Mouse (Mus musculus): ENCODE data around the gene Nphs1. TPM values are rescaled to one million over a fixed set of nuclear protein-coding genes. Genes with fewer than 3 reads are reported as not detected.

Nphs1 gene
- total and polyA plus RNA-seq, 3 experiments, result 1.0 to 2.4 TPM; not detected in 1

DNA sequence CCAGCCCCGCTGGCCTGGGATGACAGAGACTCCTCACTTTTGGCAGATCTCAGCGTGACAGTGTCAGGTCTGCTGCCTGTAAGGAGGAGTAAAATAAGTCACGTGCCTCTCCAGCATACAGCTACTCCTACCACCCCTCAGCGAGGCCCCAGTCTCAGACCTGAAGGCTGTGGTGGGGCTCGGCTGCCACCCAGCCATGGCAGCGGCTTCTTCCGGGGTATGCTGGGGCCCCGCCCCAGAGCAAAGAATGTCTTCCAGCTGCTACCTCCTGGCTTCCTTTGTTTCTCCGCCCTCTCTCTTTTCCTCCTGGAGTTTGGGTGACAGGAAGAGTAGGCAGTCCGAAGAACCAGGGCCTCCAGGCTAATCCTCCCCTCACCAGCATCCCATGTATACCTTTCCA, 67.8 kb downstream of the Nphs1 start:
- Histone ChIP-seq H3K4me2 (ENCODE audit: insufficient read depth, low read depth, poor library complexity, severe bottlenecking) (no peak overlapping the region), H3K9ac (ENCODE audit: insufficient read depth, low read depth) (no peak overlapping the region), H3K27me3 (replicated peaks) (no peaks in the 10 kb centered on the region), H3K79me2 (replicated peaks; ENCODE audit: control insufficient read depth, extremely low read depth, insufficient read depth, poor library complexity, severe bottlenecking) (no peaks in the 10 kb centered on the region), H3K4me1 (ENCODE audit: control insufficient read depth in 1 of 2, insufficient read depth in 2 of 2) (peaks cover 10 to 16% of the 10 kb centered on the region in 2 experiments), H3K4me3 (replicated peaks in 1 of 3; ENCODE audit: low read depth in 2 of 3, low read length in 2 of 3, poor library complexity in 1 of 3) (no peak overlapping the region), H3K36me3 (replicated peaks in 1 of 2; ENCODE audit: control insufficient read depth in 1 of 2, insufficient read depth in 1 of 2, low read length in 1 of 2) (peaks cover 31 to 83% of the 10 kb centered on the region in 2 experiments), H3K9me3 (replicated peaks; ENCODE audit: low read length) (no peaks in the 10 kb centered on the region), H3K27ac (ENCODE audit: insufficient read depth, low read depth) (no peak overlapping the region)
- in situ Hi-C loops (cut with MboI; ENCODE audit: low pct_ligation_motif_present, low pct_unique_long_range_greater_than_20kb, low sequenced_read_pairs) (no loop called here), dilution Hi-C loops (cut with MboI; ENCODE audit: extremely low pct_ligation_motif_present, extremely low pct_unique_long_range_greater_than_20kb, low sequenced_read_pairs) (no loop called here)
- no peak for DNase-seq (ENCODE audit: extremely low read depth)
- TF ChIP-seq JUN (IDR thresholded peaks at IDR 0.05; ENCODE audit: insufficient read depth, low read depth, low read length) (no peak), POLR2AphosphoS2 (IDR thresholded peaks at IDR 0.05; ENCODE audit: low read depth, low read length) (no peak), GABPA (IDR thresholded peaks at IDR 0.05; ENCODE audit: insufficient replicate concordance, low read depth, low read length) (no peak)

- in situ Hi-C loops (cut with MboI; ENCODE audit: low pct_ligation_motif_present, low pct_unique_long_range_greater_than_20kb, low sequenced_read_pairs), result no loop called here
- TF ChIP-seq POLR2AphosphoS2 (IDR thresholded peaks at IDR 0.05; ENCODE audit: low read depth, low read length) (no peak), UBTF (IDR thresholded peaks at IDR 0.05; ENCODE audit: low read depth, low read length) (no peak), TCF12 (IDR thresholded peaks at IDR 0.05; ENCODE audit: low read depth, low read length) (no peak)
- no peak for DNase-seq (ENCODE audit: extremely low read depth)
- dilution Hi-C loops (cut with MboI; ENCODE audit: extremely low pct_ligation_motif_present, extremely low pct_unique_long_range_greater_than_20kb, low sequenced_read_pairs), result no loop called here
- no peaks in the 10 kb centered on the region for H3K27me3 ChIP-seq (replicated peaks)
- H3K9ac ChIP-seq (ENCODE audit: insufficient read depth, low read depth), result no peak overlapping the region
- no peak overlapping the region for H3K4me3 ChIP-seq (replicated peaks in 1 of 3; ENCODE audit: low read depth in 2 of 3, low read length in 2 of 3, poor library complexity in 1 of 3)
- H3K4me1 ChIP-seq (ENCODE audit: control insufficient read depth in 1 of 2, insufficient read depth in 2 of 2), result peaks cover 10 to 16% of the 10 kb centered on the region in 2 experiments
- no peaks in the 10 kb centered on the region for H3K9me3 ChIP-seq (replicated peaks; ENCODE audit: low read length)
- peaks cover 31 to 86% of the 10 kb centered on the region in 2 experiments for H3K36me3 ChIP-seq (replicated peaks in 1 of 2; ENCODE audit: control insufficient read depth in 1 of 2, insufficient read depth in 1 of 2, low read length in 1 of 2)
- H3K4me2 ChIP-seq (ENCODE audit: insufficient read depth, low read depth, poor library complexity, severe bottlenecking), result no peak overlapping the region
- no peak overlapping the region for H3K27ac ChIP-seq (ENCODE audit: insufficient read depth, low read depth)
- no peaks in the 10 kb centered on the region for H3K79me2 ChIP-seq (replicated peaks; ENCODE audit: control insufficient read depth, extremely low read depth, insufficient read depth, poor library complexity, severe bottlenecking)
These were observed 68.3 kb downstream of the Nphs1 start for GRCm38 (mm10) chr7:30526399-30526798.

DNA sequence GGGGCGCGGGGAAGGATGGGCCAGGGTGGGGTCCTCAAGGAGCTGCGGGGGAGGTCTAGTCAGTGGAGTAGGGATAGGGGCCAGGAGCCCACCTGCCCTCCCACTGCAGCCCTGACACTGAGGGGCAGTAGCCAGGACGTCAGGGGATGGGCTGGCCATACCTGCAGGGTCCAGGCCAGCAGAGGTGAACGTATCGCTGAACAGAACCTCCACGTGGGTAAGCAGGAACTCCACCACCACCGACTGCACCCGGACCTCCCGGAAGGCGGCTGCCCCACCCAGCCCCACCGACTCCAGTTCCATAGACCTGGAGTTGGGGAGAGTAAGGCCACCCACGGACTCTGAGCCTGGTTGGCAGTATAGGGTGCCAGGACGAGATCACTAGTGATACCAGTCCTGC, 68.9 kb downstream of the Nphs1 start:
- H3K4me3 ChIP-seq (replicated peaks in 1 of 3; ENCODE audit: low read depth in 2 of 3, low read length in 2 of 3, poor library complexity in 1 of 3), result no peak overlapping the region
- dilution Hi-C loops (cut with MboI; ENCODE audit: extremely low pct_ligation_motif_present, extremely low pct_unique_long_range_greater_than_20kb, low sequenced_read_pairs) (no loop called here), in situ Hi-C loops (cut with MboI; ENCODE audit: low pct_ligation_motif_present, low pct_unique_long_range_greater_than_20kb, low sequenced_read_pairs) (no loop called here)

More for the DNA sequence above, 68.9 kb downstream of the Nphs1 start:
- no peaks in the 10 kb centered on the region for H3K27me3 ChIP-seq (replicated peaks)
- H3K9me3 ChIP-seq (replicated peaks; ENCODE audit: low read length), result no peaks in the 10 kb centered on the region
- no peak for DNase-seq (ENCODE audit: extremely low read depth)
- TF ChIP-seq UBTF (IDR thresholded peaks at IDR 0.05; ENCODE audit: low read depth, low read length) (no peak), POLR2AphosphoS2 (IDR thresholded peaks at IDR 0.05; ENCODE audit: low read depth, low read length) (no peak), RAD21 (IDR thresholded peaks at IDR 0.05; ENCODE audit: low read depth, low read length) (no peak), KAT2A (IDR thresholded peaks at IDR 0.05; ENCODE audit: insufficient replicate concordance, low read length) (no peak), USF2 (conservative IDR thresholded peaks at IDR 0.05; ENCODE audit: low read depth, low read length) (no peak), HCFC1 (IDR thresholded peaks at IDR 0.05; ENCODE audit: low read depth, low read length) (no peak), IRF4 (IDR thresholded peaks at IDR 0.05; ENCODE audit: low read depth, low read length) (no peak), ZNF384 (IDR thresholded peaks at IDR 0.05; ENCODE audit: low read depth, low read length) (no peak), RCOR1 (conservative IDR thresholded peaks at IDR 0.05; ENCODE audit: low read depth, low read length) (no peak), ZKSCAN1 (IDR thresholded peaks at IDR 0.05; ENCODE audit: borderline replicate concordance, low read depth, low read length) (no peak), SMC3 (IDR thresholded peaks at IDR 0.05; ENCODE audit: low read depth, low read length) (no peak), ELF1 (IDR thresholded peaks at IDR 0.05; ENCODE audit: low read depth, low read length) (no peak), CTCF (conservative IDR thresholded peaks at IDR 0.05 in 1 of 2, IDR thresholded peaks at IDR 0.05 in 1 of 2; ENCODE audit: low read depth in 2 of 2, low read length in 2 of 2) (no peak)
- H3K4me2 ChIP-seq (ENCODE audit: insufficient read depth, low read depth, poor library complexity, severe bottlenecking), result no peak overlapping the region
- H3K36me3 ChIP-seq (replicated peaks in 1 of 2; ENCODE audit: control insufficient read depth in 1 of 2, insufficient read depth in 1 of 2, low read length in 1 of 2), result peaks cover 34 to 92% of the 10 kb centered on the region in 2 experiments
- H3K79me2 ChIP-seq (replicated peaks; ENCODE audit: control insufficient read depth, extremely low read depth, insufficient read depth, poor library complexity, severe bottlenecking), result no peaks in the 10 kb centered on the region
- H3K27ac ChIP-seq (ENCODE audit: insufficient read depth, low read depth), result no peak overlapping the region
- no peak overlapping the region for H3K9ac ChIP-seq (ENCODE audit: insufficient read depth, low read depth)
- peaks cover 10 to 16% of the 10 kb centered on the region in 2 experiments for H3K4me1 ChIP-seq (ENCODE audit: control insufficient read depth in 1 of 2, insufficient read depth in 2 of 2)

All from CH12.LX (cell line).